Mouse (Mus musculus) retina, embryonic 14.5 days (tissue): ENCODE results near the gene Olfr763.
"Not testable (repeated sequence)": the region's sequence is repeated elsewhere in the genome, so short reads cannot be mapped to it uniquely, and the experiment has no call there.

Source experiments
- DNase-seq: peaks from one replicate; pipeline ENCODE4 v3.0.0-alpha.2; 2015; ENCODE audit warnings: low spot score

The Olfr763 gene

DNA sequence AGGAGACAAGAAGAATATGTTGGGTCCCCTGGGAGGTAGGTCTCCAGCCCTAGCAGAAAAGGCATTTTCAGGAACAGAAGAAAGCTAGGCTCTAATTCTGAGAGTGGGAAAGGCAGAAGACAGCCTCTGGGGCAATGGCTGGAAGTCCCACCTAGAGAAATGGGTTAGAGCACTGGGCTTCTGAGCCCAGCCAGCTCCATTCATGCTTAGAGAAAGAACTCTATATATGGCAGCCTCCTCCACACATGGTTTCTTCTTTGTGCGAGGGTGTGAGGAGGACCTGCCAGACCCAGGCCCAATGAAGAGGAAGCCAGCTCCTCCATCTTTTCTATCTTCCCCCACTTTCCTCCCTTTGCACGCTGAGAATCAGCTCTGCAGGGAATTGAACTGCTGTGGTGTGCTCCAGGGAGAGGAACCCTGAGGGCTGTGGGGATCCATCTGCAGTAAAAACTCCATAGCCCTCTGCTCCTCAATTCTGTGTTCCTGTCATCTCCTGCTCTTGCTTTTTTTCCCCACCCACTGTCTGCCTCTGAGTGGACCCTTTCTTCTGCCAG, at the start of gene Olfr763:
Gene Olfr763, plus strand, starts transcription at position 504 of the 554 bp plus-strand sequence.
- DNase-seq: no peak

DNA sequence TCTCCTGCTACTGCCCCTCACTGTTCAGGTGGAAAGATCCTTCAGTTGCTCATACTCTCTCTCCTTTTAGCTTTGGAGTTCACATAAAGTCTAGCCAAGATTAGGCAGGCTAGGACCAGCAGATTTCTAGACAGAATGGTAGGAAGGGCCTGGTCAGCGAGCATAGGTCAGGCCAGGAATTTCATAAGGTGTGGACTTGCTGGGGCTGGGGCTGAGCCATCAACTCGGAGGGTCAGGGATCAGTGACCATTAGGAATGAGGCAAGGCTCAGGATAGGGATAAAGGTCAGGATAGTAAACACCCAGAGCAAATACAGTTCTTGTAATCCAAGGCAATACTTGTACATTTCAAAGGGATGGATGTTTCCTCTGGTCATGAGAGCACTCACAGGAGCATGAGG, 45.6 kb upstream of the Olfr763 start:
- no peak for DNase-seq

DNA sequence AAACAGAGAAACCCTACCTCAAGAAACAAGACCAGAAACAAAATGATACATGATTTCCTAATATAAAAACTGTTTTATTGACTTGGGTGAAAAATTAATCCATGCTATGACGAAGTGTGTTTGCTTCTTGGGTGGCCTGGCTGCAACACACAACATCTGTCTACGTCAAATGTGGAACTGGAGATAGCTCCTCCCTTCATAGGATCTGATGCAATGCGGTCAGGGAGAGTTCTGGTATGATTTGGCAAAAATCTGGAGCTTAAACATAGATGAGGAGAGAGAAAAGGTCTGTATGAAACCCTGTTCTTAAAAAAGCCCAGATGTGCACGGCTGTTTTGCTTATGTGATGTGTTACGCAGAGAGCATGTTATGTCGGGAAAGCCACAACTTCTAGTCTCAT, 44.7 kb upstream of the Olfr763 start:
- no peak for DNase-seq

DNA sequence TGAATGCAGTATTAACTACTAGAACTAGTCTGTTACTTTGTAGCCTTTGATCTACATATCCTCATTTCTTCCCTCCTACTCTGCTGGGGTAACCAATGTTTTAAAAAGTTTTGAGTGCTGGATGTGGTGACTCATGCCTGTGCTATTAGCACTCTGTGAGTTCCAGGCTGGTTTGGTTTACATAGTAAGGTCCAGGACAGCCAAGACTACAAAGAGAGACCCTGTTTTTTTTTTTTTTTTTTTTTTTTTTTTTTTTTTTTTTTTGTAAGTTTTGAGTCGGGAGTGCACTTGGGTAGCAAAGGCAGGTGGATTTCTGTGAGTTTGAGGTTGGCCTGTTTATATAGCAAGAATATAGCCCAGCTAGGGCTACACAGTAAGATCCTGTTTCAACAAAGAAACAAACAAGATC, 42.2 kb upstream of the Olfr763 start:
- no peak for DNase-seq

DNA sequence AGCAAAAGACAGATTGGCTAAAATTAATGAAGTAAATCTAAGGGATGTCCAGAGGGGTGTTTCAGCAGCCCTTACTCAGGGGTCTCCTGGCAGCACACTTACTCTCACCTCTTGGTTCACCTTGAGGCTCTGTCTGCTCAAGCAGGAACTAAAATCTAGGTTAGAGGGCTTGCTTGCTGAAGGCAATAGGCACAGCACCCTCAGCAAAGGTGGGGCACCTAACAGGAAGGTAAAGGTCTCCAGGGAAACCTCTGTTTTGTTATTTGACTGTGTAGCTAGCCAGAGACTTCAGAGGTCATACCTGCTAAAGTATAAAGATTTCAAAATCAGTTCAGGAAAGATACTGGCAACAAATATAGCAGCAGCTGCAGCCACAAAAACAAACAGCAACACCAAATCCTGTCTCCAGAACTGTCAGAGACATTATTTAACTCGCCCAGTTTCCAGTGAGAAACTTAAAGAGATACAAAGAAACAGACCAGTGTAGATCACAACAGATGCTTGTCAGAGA, 39.8 kb upstream of the Olfr763 start:
- DNase-seq: no peak

DNA sequence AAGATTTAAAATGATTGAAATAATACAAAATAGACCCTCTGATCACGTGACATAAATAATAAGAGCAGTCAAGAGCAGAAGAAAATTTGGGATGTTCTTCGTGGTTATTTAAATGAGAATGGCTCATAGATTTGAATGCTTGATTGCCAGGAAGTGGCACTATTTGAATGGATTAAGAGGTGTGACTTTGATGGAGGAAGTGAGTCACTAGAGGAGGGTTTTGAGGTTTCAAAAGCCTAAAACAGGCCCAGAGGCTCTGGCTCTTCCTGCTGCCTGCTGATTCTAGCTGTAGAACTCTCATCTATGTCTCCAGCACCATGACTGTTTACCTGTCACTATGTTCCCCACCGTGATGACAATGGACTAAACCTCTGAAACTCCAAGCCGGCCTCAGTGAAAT, 37.8 kb upstream of the Olfr763 start:
- DNase-seq: no peak

DNA sequence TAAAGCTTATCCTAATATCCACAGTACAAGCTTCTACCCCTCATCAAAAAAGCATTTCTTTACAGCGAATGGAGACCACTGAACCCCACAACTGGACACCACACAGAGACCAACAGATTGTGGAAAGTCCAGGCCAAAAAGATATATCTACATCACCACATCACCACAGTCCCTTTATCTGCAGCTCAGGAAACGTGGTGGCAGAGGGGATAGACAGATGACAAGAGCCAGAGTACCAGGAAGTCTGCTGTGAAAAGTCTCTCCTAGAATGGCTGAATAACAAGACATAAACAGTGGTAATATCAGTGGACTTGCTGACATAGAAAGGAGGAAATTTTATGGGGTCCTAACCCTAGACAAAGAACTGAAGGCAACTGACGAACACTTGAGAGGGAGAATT, 34.2 kb upstream of the Olfr763 start:
- no peak for DNase-seq

DNA sequence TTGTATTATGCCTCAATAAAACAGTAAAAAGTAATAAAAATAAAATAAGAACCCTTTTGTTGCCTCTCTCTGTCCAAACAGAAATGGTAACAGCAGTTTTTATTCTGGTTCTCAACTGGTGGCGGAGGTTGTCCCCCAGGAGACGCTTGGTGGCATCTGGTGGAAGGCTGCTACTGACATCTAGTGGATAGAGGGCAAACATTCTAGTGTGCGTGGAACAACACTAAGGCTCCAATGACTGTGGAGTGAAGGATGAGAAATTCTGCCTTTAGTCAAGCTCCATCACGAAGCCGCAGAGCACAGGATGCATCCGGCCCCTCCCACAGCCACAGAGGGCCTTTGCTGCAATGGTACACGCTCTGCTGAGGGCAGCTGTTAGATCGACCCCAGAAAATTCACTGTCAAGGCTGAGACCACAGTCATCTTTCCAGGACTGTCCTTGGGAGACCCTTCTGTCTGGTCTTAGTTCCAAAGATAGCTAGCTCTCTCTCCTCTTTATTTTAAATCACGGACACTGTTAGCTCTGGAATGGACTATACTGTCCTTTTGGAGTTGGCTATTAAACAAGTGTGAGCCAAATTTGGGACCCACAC, 33.0 kb upstream of the Olfr763 start:
- peak; percentile 81 for DNase-seq

DNA sequence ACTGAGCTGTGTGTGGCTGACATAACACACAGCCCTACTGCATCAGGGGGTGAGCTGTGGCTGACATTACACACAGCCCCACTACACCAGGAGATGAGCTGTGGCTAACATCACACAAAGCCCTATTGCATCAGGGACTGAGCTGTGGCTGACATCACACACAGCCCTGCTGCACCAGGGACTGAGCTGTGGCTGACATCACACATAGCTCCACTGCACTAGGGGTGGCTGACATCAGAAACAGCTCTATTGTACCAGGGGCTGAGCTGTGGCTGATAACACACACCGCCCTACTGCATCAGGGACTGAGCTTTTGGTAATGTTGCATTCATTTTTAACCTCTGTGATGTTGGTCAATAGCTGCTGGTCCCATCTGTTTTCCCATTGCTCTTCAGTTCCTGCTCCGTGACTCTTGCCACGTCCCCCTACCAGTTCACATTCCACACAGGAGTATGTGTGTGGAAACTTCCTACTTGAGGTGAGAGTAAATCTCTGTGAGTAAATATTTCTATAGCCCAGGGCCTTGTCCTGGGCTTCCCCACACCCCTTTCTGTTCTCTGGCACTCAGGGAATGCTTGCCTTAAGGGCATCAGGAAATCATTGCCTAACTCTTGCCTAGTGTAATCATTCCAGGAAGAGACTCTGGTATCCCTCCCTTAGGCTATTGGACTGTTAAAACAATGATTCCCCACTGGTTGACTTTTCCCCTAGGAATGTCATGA, 29.8 kb upstream of the Olfr763 start:
- no peak for DNase-seq

DNA sequence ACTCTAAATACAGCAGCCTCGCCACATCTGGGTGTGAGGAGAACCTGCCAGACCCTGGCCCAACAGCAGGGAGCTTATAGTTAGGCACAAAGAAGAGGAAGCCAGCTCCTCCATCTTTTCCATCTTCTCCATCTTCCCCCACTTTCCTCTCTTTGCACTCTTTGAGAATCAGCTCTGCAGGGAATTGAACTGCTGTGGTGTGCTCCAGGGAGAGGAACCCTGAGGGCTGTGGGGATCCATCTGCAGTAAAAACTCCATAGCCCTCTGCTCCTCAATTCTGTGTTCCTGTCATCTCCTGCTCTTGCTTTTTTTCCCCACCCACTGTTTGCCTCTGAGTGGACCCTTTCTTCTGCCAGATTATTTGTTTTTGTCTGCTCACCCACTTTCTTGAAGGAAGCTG, 21.5 kb upstream of the Olfr763 start, which contains the start of gene Olfr9:
Gene Olfr9, plus strand, starts transcription at position 301 of the 400 bp plus-strand sequence.
- not testable (repeated sequence) for DNase-seq

DNA sequence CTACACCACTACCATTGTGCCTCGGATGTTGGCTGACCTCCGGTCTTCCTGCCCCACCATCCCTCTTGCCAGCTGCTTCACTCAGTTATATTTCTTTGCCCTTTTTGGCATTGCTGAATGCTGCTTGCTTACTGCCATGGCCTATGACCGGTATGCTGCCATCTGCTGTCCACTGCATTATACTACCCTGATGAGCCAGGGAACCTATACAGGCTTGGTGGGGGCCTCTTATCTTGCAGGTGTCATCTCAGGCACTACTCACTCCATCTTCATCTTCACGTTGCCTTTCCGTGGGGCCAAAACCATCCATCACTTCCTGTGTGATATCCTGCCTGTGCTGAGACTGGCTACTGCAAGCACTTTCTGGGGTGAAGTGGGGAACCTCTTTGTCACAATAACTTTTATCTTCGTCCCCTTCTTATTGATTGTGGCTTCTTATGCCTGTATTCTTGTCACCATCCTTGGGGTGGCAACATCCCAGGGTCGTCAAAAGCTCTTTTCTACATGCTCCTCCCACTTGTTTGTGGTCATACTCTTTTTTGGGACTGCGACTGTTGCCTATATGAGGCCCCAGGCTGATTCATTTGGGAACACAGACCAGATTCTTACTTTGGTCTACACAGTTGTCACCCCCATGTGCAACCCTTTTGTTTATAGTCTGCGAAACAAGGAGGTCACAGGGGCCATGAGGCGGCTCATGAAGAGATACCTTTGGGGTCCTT, 20.3 kb upstream of the Olfr763 start:
- not testable (repeated sequence) for DNase-seq

DNA sequence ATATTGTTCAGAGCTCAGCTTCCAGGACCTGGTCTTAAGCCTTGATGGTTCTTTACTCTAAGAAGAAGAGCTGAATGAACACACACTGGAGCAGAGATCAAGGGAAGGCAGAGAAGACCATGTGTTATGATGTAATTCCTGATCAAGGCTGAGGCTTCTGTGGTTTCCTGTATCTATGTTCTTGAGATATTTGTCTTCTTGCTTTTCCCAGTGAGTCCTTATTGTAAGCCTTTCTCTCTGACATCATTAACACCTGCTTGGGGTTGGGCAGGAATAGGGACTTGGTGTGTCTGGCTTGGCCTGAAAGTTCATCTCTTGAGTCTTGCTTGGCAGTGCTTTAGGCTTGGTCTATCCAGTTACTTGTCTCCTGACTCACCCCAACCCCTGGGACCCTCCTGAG, 19.6 kb upstream of the Olfr763 start:
- no peak for DNase-seq

DNA sequence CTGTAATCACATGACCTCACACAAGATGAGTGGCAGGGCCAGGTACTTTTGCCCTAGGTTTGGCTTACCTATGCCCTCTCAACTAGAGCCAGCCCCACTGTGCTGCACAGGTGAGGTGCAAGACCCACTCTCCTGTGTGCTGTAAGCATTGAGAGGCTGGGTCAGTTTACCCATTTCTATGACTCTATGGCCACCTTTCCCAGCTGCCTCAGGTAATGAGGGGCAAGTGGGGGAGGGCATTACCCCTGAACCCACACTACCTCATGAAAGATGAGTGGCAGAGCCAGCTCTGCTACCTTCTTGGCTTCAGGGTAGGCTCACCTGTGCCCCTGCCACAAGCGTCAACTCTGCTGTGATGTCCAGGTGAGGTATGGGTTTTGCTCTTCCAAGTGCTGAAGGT, 14.8 kb upstream of the Olfr763 start:
- DNase-seq: no peak

DNA sequence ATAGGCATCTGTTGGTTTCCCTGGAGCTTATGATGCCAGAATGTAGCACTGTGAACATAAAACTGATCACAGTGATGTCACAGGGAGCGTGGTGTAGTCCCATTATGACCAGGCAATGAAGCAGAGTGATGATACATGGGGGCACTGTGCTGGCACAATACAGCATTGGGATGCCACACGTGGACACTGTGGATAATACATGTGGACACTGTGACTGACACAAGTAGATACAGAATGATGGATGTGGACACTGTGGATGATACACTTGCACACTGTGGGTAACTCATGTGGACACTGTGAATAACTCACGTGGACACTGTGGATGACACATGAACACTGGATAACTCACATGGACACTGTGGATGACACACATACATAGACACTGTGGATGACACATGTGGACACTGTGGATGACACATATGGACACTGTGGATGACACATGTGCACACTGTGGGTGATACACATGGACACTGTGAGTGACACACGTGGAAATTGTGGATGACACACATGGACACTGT, 14.0 kb upstream of the Olfr763 start:
- no peak for DNase-seq

DNA sequence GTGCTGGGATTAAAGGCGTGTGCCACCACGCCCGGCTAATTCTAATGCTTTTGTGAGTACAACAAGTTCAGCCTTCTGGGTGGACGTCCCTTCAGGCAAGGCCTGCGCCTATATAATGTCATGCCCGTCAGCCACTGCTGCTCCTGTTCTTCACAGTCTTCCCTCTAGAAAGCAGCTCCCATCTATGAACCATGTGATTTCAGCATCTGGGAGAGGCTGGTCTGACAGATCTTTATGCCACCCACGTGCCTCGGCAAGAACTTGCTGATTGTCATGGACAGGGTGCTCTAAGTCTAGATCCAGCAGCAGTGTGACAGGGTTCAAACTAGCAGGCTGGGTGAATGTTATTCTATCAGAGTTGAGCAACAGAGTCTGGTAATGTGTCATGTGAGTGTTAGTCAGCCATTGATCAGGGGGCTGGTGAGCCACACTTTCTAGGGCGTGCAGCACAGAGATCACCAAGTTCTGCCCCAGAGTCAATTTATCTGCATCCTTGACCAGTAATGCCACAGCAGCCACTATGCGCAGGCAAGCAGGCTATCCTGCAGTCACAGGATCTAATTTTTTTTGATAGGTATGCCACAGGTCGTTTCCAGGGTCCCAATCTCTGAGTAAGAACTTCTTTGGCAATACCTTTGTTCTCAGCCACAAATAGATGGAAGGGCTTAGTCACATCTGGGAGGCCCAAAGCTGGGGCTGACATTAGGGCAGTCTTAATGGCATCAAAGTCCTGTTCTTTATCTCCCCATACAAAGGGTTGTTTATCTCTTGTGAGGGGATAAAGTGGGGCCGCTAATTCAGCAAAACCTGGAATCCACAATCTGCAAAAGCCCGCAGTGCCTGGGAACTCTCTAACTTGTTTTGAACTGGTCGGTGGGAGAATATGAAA, 6.3 kb upstream of the Olfr763 start:
- DNase-seq: no peak

DNA sequence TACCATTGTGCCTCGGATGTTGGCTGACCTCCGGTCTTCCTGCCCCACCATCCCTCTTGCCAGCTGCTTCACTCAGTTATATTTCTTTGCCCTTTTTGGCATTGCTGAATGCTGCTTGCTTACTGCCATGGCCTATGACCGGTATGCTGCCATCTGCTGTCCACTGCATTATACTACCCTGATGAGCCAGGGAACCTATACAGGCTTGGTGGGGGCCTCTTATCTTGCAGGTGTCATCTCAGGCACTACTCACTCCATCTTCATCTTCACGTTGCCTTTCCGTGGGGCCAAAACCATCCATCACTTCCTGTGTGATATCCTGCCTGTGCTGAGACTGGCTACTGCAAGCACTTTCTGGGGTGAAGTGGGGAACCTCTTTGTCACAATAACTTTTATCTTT, 920 bp downstream of the Olfr763 start:
- not testable (repeated sequence) for DNase-seq

DNA sequence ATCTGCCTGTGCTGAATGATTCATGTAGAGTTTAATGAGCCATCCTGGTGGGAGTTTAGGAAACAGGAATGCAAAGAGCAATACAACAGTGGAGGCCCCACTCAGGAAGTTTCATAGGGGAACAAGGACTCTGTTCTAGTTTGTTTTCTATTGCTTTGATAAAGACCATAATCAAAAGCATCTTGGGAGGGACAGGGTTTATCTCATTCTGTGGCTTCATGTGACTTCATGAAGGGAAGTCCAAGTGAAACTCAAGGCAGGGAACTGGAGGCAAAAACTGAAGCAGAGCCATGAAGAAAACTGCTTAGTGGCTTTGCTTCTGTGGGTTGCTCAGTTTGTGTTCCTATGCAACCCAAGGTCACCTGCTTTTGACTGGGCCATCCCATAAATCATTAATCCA, 3.9 kb downstream of the Olfr763 start:
- no peak for DNase-seq

DNA sequence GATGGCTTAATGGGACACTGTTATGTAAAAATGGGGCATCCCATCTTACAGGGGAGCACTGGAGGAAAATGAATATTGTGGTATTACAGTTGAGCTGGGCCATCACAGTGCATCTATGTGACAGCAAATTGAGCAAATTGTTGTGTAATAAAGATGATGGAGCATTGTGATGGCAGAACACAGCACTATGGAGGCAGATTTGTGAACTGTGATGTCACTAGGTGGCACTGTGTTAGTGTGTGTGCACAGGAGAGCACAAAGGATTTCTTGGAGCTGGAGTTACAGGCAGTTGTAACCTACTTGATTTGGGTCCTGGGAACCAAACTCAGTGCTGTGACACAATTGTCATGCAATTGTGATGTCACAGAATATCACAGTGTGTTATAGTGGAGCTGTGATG, 12.7 kb downstream of the Olfr763 start:
- DNase-seq: no peak

DNA sequence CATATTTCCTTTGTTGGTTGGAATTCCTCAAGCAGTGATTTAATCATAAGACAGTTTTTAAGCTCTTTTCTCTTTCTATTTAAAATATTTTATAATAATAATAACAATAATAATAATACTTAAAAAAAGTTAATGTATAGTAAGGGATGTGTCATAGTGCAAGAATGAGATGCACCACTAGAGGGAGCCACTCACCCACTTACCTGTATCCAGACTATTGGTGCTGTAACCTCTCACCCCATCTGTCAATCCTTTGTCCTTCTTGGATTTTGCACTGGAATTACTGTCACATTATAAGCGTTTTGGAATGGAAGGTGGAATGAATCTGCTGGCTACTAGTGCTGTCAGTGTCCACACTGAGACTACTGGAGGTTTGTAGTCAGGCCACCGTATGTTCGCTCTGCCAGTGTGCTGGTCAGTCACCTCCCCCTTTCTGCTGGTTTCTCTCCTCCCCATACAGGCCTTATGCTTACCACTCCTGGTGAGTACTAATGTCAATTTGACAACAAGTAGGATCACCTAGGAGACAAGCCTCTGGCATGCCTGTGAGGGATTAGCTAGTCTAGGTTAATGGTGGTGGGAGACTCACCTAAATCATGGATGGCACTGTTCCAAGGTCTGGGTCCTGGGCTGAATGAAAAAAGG, 15.5 kb downstream of the Olfr763 start:
- peak; percentile 84 for DNase-seq

DNA sequence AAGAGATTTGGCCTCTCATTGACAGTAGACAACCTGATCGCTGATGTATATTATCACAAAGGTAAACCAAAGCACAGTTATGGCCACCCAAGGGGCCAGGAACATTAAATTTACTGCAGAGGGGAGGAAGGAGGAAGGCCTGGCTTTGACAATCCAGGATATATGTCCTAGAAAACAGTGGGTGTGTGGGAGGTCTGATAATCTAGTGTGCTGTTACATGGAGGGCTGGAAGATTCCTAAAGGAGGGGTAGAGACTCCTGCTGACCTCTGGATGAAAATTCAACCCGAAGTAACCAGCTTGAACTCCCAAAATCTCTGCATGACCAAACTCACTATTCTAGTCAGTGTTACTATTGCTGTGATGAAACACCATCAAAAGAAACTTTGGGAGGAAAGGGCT, 17.8 kb downstream of the Olfr763 start:
- no peak for DNase-seq

DNA sequence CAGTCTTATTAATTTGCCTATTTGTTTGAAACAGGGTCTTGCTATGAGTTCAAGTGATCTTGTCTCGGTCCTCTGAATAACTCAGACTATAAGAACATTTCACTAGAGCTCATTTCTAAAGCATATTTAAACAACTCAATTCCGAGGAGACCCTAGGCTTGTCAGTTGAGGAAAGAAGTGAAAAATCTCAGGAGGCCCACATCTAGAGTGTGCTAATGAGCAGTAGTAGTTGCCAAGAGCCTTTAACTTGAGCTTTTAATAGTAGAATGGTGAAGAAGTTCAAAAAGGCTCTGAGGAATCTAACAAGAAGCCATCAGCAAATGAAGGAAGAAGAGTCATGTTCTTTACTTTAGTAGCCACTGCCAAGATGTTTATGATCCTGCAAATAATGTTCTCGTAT, 29.2 kb downstream of the Olfr763 start, which contains the start of gene Olfr764-ps1:
Gene Olfr764-ps1, minus strand, starts transcription at position 101 of the 400 bp plus-strand sequence.
- peak; percentile 0 for DNase-seq
